Mouse (Mus musculus) brain, adult 10 weeks (tissue): ENCODE results near the gene Ccdc105. TPM values are rescaled to one million over a fixed set of nuclear protein-coding genes. Genes with fewer than 3 reads are reported as not detected.

Experiments used
- polyA plus RNA-seq: library from polyadenylated mRNA; stranded (reverse); fragments of 350-450 nt; fragmentation: Illumina TruSeq; extraction: RNeasy Lipid Tissue Mini Kit (QIAGEN cat#74804); gene quantifications from one replicate; pipeline ENCODE4 v1.2.3, GENCODE M21; 2015; ENCODE audit warnings: low read depth, low replicate concordance

The Ccdc105 gene
- not detected for polyA plus RNA-seq

GRCm38 (mm10) chr10:78752452-78753191 lies at the start of gene Ccdc105:
Ccdc105 (minus strand) TSS chr10:78753065.

GRCm38 (mm10) chr10:78779981-78780651 lies 27.3 kb upstream of the Ccdc105 start, which contains the start of gene Slc1a6:
Slc1a6 (plus strand) TSS chr10:78780496.

GRCm38 (mm10) chr10:78718056-78718455 lies 34.8 kb downstream of the Ccdc105 start, which contains the start of gene Casp14:
Casp14 (minus strand) TSS chr10:78718294.

Other genes with a start within 250 kb of the Ccdc105 start
- not detected for gene Olfr1358, start 235.6 kb downstream of the Ccdc105 start, polyA plus RNA-seq
- 36.5 TPM for gene Ilvbl, start 178.7 kb downstream of the Ccdc105 start, polyA plus RNA-seq
- gene Syde1, start 161.1 kb downstream of the Ccdc105 start, polyA plus RNA-seq: 6.5 TPM
- not detected for gene Olfr1357, start 135.0 kb downstream of the Ccdc105 start, polyA plus RNA-seq
- gene Casp14, start 34.8 kb downstream of the Ccdc105 start, polyA plus RNA-seq: not detected
- 11.0 TPM for gene Slc1a6, start 27.4 kb upstream of the Ccdc105 start, polyA plus RNA-seq
- gene Olfr1356, start 99.1 kb upstream of the Ccdc105 start, polyA plus RNA-seq: not detected
- gene Olfr1355, start 122.5 kb upstream of the Ccdc105 start, polyA plus RNA-seq: not detected
- not detected for gene Olfr1354, start 160.1 kb upstream of the Ccdc105 start, polyA plus RNA-seq
- gene Olfr8, start 197.6 kb upstream of the Ccdc105 start, polyA plus RNA-seq: not detected
- gene Olfr1353, start 210.2 kb upstream of the Ccdc105 start, polyA plus RNA-seq: not detected
- gene Olfr1352, start 228.0 kb upstream of the Ccdc105 start, polyA plus RNA-seq: not detected